Mouse (Mus musculus): ENCODE measurements around the gene Sdhaf2.
"Not testable (repeated sequence)": the region's sequence is repeated elsewhere in the genome, so short reads cannot be mapped to it uniquely, and the experiment has no call there.

Gene Sdhaf2

DNA sequence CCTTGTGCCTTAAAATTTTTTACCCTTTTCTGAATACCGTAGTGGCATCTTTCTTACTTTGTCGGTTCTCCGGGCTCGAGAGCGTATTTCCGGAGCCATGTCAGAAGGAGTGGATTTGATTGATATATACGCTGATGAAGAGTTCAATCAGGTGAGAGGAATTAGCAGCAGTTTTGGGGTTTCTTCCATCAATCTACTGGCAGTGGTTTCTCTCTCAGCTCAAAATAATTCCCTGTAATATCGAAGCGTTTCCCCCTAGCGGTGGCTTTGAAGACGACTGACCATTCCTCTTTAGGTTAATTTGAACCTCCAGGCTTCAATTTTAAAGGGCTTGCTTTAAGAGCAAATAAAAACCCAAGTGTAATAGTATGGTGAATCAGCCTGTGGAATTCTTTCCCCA is at the start of gene Sdhaf2:
Sdhaf2 (minus strand) TSS at position 233 of the 400 bp plus-strand sequence.
- DNase-seq = peak; percentile 18

DNA sequence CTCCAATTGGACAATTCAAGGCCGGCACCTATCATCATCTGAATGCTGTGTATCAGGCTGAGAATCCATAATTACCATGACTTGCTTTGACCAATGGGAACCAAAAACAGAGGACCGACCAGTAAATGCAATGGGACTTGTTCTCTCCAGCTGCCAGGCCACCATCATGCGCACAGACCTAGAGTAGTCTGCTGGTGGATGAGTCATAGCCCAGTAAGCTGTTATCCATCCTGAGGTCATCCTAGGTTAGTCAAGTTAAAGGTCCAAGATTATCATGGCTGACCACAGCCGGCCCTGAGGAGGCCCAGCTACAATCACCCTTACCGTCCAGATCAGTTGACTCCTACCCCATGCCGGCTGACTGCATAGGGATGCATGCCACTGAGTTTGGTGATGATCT is 43.7 kb upstream of the Sdhaf2 start:
- DNase-seq = no peak

GRCm38 (mm10) chr19:10565217-10565616 is 39.3 kb upstream of the Sdhaf2 start:
- no peak for DNase-seq

- DNase-seq = no peak
These were observed 38.3 kb upstream of the Sdhaf2 start for GRCm38 (mm10) chr19:10564278-10564677.

GRCm38 (mm10) chr19:10562351-10562750 is 36.4 kb upstream of the Sdhaf2 start:
- DNase-seq = no peak

GRCm38 (mm10) chr19:10561558-10562314 is 35.8 kb upstream of the Sdhaf2 start:
- DNase-seq = no peak

- no peak for DNase-seq
These were observed 34.2 kb upstream of the Sdhaf2 start for GRCm38 (mm10) chr19:10560108-10560507.

GRCm38 (mm10) chr19:10557837-10558375 is 32.0 kb upstream of the Sdhaf2 start:
- DNase-seq = not testable (repeated sequence)

- no peak for DNase-seq
These were observed 31.5 kb upstream of the Sdhaf2 start for GRCm38 (mm10) chr19:10557430-10557829.

- no peak for DNase-seq
These were observed 31.1 kb upstream of the Sdhaf2 start for GRCm38 (mm10) chr19:10557001-10557400.

- DNase-seq = peak; percentile 88
These were observed 29.9 kb upstream of the Sdhaf2 start, which contains the start of gene Tmem216 for GRCm38 (mm10) chr19:10555624-10556510. Tmem216 (minus strand) TSS chr19:10556238.

- no peak for DNase-seq
These were observed 13.5 kb upstream of the Sdhaf2 start for GRCm38 (mm10) chr19:10539454-10539853.

GRCm38 (mm10) chr19:10530082-10530481 is 4.1 kb upstream of the Sdhaf2 start:
- DNase-seq = no peak

DNA sequence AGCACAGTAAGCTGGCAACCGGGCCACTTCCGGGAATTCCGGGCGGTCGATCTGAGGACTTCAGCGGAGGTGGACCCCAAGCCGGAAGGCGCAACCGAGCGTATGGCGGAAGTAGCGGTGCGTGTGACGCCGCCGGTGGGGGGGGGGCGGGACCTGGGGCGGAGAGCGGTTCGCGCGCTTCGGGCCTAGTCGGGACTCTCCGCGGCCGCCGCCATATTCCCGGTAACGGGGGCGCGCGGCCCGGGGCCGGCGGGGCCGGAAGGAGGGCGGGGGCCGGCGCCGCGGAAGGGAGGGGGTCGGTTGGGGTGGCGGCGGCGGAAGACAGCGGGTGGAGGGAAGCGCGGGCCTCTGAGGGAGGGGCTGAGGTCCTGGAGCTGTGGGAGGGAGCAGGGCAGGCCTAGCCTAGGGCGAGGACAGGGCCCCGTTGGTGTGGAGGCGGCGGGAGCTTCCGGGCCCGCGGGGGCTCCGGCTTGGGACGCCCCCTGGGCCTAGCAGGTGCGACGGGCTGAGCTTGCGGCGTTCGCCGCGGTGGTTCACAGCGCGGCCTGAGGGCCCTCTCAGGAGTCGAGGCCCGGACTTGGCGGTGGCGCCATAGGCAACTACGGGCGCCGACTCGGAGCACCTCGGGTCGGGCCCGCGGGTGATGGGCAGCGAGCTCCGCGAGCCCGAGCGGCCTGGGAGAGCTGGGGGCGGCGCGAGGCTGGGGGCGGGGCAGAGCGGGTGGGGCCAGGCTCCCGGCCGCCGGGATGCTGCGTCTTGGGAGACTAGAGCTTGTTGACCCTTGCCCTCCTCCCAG is 638 bp downstream of the Sdhaf2 start, which contains the start of gene Cpsf7:
Cpsf7 (plus strand) TSS at position 161 of the 796 bp plus-strand sequence.
- peak; percentile 87 for DNase-seq

- no peak for DNase-seq
These were observed 1.2 kb downstream of the Sdhaf2 start for GRCm38 (mm10) chr19:10524784-10525105.

DNA sequence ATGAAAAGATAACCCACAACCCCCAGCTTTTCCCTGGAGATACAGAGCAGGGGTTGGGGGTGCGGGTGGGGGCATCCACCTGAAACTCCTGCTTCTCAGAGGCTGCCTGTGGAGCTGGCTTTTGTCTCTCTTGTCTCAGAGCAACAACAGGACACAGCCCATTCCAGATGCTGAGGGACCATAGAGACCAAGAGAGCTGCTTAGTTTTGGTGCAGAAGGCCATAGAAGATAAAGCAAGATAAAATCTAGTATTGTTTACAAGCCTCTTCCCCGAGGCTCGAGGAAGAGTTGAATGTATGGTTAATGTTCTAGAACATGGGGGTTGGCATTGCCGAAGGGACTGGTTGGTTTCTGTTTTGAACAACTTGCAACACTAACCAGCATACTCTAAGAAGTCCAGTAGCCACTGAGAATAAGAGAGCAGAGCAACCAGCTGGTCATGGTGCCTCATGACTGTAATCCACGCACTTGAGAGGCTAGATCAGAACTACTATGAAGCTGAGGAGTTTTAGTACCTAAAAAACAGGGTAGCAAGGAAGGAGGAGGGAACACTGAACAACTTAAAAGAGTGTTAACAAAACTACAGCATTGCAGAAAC is 2.4 kb downstream of the Sdhaf2 start:
- DNase-seq = no peak

- DNase-seq = no peak
These were observed 4.0 kb downstream of the Sdhaf2 start for GRCm38 (mm10) chr19:10521926-10522325.

DNA sequence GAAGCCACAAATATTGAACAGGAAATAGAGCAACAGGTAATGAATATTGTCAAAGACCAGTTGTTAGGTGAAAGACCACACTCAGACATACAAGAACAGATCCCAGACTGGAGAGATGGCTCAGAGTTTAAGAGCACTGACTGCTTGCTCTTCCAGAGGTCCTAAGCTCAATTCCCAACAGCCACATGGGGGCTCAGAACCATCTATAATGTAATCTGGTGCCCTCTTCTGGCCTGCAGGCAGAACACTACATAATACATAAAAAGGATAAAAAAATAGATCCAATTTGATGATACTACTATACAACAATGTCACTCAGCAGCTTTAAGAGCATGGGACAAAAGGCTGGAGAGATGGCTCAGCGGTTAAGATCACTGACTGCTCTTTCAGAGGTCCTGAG is 5.6 kb downstream of the Sdhaf2 start:
- no peak for DNase-seq

GRCm38 (mm10) chr19:10510759-10511330 is 15.1 kb downstream of the Sdhaf2 start:
- DNase-seq = no peak

DNA sequence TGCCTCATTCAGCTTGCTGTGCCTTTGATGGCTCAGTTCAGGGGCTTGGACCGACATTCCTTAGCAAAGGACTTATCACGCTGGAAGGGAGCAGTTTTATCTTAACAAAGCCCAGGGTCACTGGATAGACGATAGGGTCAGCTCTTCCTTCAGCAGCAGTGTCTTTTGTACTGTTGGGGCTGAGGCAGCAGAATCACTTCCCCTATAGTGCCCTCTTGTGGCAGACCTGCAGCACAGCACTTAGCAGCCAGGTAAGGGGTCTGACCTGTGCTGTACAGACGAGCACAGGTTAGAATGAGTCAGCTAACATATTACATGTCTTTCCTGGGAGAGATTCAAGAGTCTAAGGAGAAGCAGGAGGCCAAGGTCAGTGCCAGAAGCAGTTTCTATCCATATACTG is 23.4 kb downstream of the Sdhaf2 start:
- DNase-seq = no peak

DNA sequence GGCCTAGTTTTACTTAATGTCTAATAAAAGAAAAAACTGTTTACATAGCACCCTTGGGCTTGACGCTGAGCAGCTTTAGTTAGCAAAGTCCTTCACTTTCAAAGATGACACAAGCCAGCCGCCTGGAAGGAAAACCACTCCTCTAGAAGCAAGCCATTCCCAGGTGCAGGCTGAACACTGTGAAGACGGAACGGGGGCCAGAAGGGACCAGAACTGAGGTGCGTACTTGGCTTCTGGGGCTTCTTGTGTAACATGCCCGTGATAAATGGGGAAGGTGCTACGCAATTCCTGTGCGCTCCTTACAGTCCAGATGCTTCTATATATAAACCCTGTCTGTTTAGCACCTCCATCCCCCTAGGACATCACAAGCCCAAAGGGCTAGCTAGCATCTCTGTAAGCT is 25.4 kb downstream of the Sdhaf2 start:
- DNase-seq = no peak

Data from right cerebral cortex, postnatal 25 days (tissue).